Mouse (Mus musculus): Measurements from ENCODE around the gene Pde1a.

The Pde1a gene

GRCm38 (mm10) chr2:80128861-80129698, at the start of gene Pde1a:
Pde1a (minus strand) TSS chr2:80129458.
- no peak for DNase-seq

DNA sequence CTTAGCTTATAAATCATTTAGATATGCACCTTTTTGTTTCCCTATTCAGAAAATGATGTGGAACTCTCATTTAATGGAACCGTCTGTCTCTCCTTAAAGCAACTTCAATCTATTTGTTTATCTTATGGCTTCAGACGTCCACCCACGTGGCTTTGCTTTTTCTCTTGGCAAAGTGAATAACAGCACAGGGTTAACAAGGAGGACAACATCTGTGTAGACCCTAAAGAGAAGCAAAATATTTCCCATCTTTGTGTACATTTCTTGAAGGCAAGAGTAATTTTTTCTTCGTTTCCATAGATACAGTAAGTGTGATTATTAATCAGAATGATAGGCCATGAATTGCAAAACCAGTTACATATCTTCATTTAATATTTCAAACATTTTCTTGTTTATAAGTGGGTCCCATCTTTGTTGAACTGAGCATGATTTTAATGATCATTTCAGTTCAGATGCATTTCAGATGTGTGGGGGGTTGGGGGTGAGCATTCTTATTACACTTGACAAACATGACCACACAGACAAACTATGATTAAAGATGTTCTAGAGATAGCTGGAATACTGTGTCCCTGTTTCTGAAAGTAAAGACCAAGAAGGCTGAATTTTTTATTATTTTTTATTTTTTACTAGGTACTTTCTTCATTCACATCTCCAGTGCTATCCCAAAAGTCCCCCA, 49.5 kb upstream of the Pde1a start:
- no peak for DNase-seq

DNA sequence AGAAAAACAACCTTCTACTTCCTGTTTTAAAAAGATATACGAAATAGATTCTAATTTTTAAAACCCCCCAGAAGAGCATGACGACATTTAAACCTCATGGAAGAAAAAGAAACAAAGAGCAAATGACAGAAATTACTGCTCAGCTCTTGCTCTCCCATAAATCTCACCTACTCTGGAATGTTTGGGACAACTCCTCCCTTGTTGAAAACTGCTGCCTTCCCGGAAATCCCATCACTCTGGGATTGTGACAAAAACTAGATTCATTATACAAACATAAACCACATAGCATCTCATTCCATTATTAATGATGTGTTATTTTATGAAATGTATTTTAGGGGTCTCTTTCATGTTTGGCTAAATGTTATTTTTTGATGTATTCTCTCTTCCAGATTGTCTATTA, 48.9 kb upstream of the Pde1a start:
- DNase-seq, result no peak

- no peak for DNase-seq
These were observed 38.8 kb upstream of the Pde1a start for GRCm38 (mm10) chr2:80168103-80168502.

DNA sequence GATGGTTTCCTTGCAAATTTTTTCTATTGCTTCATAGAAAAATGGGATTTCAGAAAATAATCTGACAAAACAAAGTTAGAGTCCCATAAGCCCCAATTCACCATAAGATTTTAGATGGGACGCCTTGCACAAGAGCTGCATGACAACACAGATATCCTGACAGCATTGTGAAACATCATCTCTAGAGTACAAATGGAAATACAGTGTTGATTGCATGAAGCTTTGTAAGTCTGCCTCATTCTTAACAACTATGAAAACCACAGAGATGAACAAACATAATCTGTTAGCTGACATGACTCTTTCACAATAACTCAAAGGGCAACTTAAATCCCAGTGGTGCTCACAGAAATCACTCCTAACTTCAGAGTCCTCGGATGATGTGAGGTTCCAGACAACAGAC, 29.5 kb upstream of the Pde1a start:
- no peak for DNase-seq

DNA sequence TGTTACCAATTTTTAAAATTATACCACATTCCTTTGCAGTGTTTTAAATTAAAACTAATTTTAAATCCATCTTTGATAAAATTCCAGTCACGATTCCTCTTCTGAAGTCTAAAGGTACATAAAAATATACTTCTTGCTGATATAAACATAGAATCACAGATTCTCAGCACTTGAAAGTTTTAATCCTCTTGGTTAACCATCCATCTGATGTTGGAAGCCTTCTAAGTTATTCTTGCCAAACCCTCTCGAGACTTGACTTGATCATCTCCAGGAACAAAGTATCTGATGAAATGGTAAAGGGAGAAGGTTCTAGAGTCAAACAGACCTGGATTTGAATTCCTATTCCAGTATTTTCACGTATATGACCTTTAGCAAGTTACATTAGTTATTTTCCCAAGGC, 28.9 kb upstream of the Pde1a start:
- DNase-seq, result no peak

DNA sequence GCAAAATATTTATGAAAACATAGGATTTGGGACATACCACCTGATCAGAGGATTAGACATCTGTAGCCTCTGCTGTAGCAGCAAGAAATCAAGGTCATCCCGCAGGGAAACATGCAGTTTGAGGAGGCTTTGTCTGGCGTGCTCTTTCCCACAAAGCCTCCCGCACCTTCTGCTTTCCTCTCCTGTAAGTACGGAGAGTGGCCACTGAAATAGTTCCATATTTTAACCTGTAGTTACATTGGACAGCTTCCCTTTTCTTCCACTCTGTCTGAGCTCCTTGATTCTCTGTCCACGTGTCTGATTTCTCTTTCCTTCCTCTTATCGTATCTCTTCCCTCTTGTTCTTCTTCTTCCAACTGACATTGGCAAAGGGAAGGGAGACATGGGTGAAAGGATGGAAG, 20.8 kb upstream of the Pde1a start:
- DNase-seq, result no peak

GRCm38 (mm10) chr2:80149332-80149731, 20.1 kb upstream of the Pde1a start:
- DNase-seq, result no peak

DNA sequence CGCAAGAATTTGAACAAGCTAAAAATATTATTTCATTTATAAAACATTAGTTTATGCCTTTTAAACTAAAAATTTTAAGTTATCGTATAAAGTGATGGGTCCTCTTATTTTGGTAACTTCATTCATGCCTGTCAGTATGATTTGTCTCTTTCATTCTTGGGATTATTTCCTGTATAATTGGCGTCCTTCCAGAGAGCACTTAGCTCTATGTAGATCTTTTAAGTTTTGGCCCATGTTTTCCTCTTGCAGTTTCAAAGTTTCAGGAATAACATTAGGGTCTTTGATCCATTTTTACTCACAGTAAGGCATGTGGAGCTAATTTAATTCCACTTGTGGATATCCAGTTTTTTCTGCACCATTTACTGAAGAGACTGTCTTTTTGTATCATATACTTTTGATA, 5.8 kb upstream of the Pde1a start:
- no peak for DNase-seq

- DNase-seq, result no peak
These were observed 3.4 kb upstream of the Pde1a start for GRCm38 (mm10) chr2:80132677-80133076.

- DNase-seq, result no peak
These were observed 2.6 kb downstream of the Pde1a start for GRCm38 (mm10) chr2:80126663-80127062.

GRCm38 (mm10) chr2:80086891-80087290, 42.4 kb downstream of the Pde1a start:
- no peak for DNase-seq

GRCm38 (mm10) chr2:80080090-80080821, 49.0 kb downstream of the Pde1a start:
- DNase-seq, result no peak

GRCm38 (mm10) chr2:80079618-80080017, 49.6 kb downstream of the Pde1a start:
- DNase-seq, result no peak

DNA sequence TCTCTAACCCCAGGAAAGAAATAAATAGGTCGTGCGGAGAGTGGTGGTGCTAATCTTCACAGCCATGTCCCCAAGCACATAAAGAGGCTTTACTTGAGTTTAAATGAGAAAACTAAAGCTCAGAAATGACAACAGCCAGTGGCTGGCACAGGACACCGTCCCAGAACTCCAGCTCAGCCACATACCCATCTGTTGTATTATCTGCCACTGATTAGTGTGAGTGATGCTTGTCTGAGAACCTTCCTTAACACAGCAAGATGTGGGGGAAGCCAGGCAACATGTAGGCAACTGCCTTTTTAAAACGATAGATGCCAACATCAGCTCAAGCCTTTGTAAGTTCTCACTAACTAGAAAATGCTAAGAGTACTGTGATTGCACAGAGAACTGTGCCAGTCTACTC, 52.9 kb downstream of the Pde1a start:
- DNase-seq, result no peak

DNA sequence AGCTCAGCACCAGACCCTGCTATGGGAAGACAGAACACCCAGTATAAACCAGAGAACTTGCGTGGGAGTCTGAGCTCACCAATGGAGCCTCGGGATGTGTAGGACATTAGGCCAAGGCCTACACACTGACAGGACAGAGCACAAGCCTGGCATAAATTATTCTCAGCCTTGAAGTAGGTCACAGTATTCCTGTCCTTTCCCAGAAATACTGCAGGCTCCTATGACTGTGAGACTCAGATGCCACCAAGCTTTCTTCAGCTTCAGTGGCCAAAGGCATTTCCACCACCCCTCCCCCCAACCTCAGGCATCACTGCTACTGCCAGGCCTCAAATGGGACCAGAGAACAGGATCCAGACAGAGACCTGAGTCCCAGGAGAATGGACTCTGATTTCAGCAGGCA, 54.7 kb downstream of the Pde1a start:
- DNase-seq, result no peak

DNA sequence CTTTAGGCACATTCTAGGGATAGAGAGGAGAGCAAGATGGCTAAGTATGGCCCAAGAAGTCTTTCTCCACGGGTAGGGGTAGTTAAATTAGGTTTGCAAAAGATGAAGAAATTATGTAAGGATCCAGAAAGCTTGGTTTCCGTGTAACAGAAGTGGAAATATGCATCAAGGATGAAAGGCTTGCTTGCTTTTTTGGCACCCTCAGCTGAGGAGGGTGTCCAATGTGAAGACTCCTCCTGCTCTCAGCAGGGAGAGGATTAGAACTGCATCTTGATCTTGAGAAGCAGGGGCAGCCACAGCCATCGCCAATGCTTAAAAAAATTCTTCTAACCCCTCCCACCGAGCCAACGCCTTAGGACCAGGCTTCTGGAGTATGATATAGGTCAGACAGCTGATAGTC, 55.2 kb downstream of the Pde1a start:
- DNase-seq, result no peak

DNA sequence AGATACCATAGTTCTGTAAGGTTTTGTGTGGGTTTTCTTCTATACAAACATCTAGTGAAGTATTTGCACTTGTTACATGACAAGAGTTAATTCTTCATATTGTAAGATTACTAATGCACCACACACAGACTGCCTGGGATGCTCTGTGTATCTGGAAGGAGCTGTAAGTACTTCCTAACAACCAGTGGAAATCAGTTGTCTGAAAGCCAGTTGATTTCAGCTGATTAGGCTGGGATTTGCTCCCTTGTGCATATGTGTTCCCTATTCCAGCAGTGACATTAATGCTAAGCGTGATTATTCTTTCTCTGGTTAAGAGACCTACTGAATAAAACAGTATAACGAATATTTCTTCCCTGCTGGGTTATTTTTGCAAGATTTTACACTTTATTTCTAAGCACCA, 55.8 kb downstream of the Pde1a start:
- DNase-seq, result no peak

- DNase-seq, result no peak
These were observed 59.5 kb downstream of the Pde1a start for GRCm38 (mm10) chr2:80069745-80070144.

- DNase-seq, result no peak
These were observed 62.8 kb downstream of the Pde1a start for GRCm38 (mm10) chr2:80066449-80066848.

DNA sequence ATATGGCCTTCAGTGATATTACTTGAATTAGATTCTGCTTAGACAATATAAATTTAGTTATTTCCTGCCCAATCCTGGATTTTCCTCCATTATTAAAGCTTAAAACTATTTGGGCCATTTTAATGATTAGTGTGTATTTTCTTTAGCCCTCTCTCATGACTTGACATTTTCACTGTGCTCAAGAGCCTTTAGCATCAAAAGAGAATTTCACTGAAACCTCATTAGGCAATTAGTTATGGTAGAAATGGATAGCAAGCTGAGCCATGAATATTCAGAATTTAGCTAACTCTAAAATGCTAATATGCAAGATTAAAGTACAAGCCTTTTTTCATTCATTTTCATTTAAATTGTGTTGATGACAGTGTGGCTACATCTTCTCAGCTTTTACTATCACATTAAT, 73.2 kb downstream of the Pde1a start:
- no peak for DNase-seq

GRCm38 (mm10) chr2:80054042-80054441, 75.2 kb downstream of the Pde1a start:
- no peak for DNase-seq

DNA sequence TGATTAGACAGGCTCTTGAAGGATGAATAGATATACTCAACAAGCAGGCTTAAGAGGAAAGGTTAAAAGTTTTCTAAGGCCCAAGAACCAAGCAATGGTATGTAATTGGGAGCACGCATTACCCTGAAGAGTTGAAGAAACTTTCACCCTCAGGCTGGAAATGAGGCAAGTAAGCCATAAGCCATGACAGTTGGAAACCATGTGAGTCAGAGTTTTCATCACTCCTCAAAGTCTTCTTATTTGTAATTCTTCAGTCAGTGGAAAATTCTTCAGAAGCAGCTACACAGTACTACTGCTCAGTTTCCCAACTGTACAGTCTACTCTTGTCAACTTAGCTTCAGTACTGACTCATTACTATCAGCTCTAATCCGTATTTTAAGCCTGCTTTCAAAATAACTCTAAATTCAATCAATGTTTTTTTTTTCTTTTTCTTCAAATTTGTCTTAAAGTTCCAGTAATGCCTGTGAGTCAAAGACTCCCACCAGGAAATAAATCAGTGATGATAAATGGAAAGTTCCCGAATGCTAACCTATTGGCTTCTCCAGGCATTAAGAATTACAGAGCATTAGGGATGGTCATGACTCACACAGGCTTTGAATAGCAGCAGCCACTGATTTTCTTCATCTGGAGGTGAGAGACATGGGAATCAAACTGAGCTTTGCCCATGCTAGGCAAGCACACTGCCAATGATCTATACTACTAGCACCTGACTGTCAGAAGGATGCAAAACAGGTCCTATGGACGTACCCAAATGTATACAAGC, 82.3 kb downstream of the Pde1a start:
- DNase-seq, result no peak
